Comparison of ENCODE assay signal across 26 mouse cellular contexts in genomic region chr4:148184564-148184963, GRCm38 (mm10). TPM values are rescaled to one million over a fixed set of nuclear protein-coding genes. Genes with fewer than 3 reads are reported as not detected.
A peak's percentile ranks its signal among the peaks of the same experiment; 100 is the strongest.
DNase-seq lines count a peak whose midpoint lies in the region; ATAC-seq and TF ChIP-seq lines count a peak whose summit lies in the region.
"Had no signal": no experiment of that assay in that cellular context is flagged by ENCODE, and none has a peak within 500 bp of the region (broad histone marks: within the 10 kb centered on the region; RNA-seq: fewer than 3 reads in every experiment).

No protein-coding gene starts in this region.

- no peaks in the 10 kb centered on the region for H3K27me3 ChIP-seq in hindbrain, embryonic 14.5 days (ENCODE audit: control insufficient read depth, insufficient read depth, low read length)
- peaks cover 8% of the 10 kb centered on the region for H3K27me3 ChIP-seq in hindbrain, embryonic 10.5 days (ENCODE audit: insufficient read depth, poor library complexity, severe bottlenecking)
- no peaks in the 10 kb centered on the region for H3K27me3 ChIP-seq in neural tube, embryonic 14.5 days (ENCODE audit: control insufficient read depth, insufficient read depth, low read length)
- H3K27me3 ChIP-seq in neural tube, embryonic 15.5 days (replicated peaks): peaks cover 2% of the 10 kb centered on the region; the same call in 1 of the 2 replicates
- peaks cover 55% of the 10 kb centered on the region for H3K27me3 ChIP-seq in embryonic facial prominence, embryonic 13.5 days
- no peaks in the 10 kb centered on the region for H3K27me3 ChIP-seq in midbrain, embryonic 15.5 days (replicated peaks)
- no peaks in the 10 kb centered on the region for H3K27me3 ChIP-seq in stomach, postnatal 0 days (ENCODE audit: control insufficient read depth, insufficient read depth, low read length)

- H3K9me3 ChIP-seq in hindbrain, embryonic 14.5 days (ENCODE audit: control insufficient read depth, low read length): no peaks in the 10 kb centered on the region
- H3K9me3 ChIP-seq in hindbrain, embryonic 10.5 days: no peaks in the 10 kb centered on the region
- no peaks in the 10 kb centered on the region for H3K9me3 ChIP-seq in neural tube, embryonic 14.5 days (ENCODE audit: control insufficient read depth, low read length)
- H3K9me3 ChIP-seq in neural tube, embryonic 15.5 days (replicated peaks): no peaks in the 10 kb centered on the region
- H3K9me3 ChIP-seq in embryonic facial prominence, embryonic 13.5 days: no peaks in the 10 kb centered on the region
- no peaks in the 10 kb centered on the region for H3K9me3 ChIP-seq in midbrain, embryonic 15.5 days
- H3K9me3 ChIP-seq in stomach, postnatal 0 days (ENCODE audit: control insufficient read depth, low read length): no peaks in the 10 kb centered on the region
- H3K9me3 ChIP-seq: embryonic facial prominence, embryonic 15.5 days had no signal

- H3K27ac ChIP-seq in hindbrain, embryonic 14.5 days: no peak overlapping the region; the same call in 1 of the 2 replicates
- no peak overlapping the region for H3K27ac ChIP-seq in hindbrain, embryonic 10.5 days
- no peak overlapping the region for H3K27ac ChIP-seq in neural tube, embryonic 14.5 days (ENCODE audit: low read depth, low read length)
- no peak overlapping the region for H3K27ac ChIP-seq in neural tube, embryonic 15.5 days (replicated peaks)
- H3K27ac ChIP-seq in embryonic facial prominence, embryonic 13.5 days: no peak overlapping the region
- no peak overlapping the region for H3K27ac ChIP-seq in midbrain, embryonic 15.5 days
- no peak overlapping the region for H3K27ac ChIP-seq in stomach, postnatal 0 days (replicated peaks)
- H3K27ac ChIP-seq: embryonic facial prominence, embryonic 15.5 days; left cerebral cortex, adult 2 months had no signal

- no peak for TF ChIP-seq CTCF in stomach, postnatal 0 days (IDR thresholded peaks at IDR 0.05; ENCODE audit: low read depth)

- peaks cover 8% of the 10 kb centered on the region; the same call in 1 of the 2 replicates for H3K4me1 ChIP-seq in hindbrain, embryonic 14.5 days (replicated peaks; ENCODE audit: control insufficient read depth, insufficient read depth, low read length)
- H3K4me1 ChIP-seq in hindbrain, embryonic 10.5 days (replicated peaks): peaks cover 16% of the 10 kb centered on the region
- no peaks in the 10 kb centered on the region for H3K4me1 ChIP-seq in neural tube, embryonic 14.5 days (ENCODE audit: control insufficient read depth, insufficient read depth, low read length)
- H3K4me1 ChIP-seq in neural tube, embryonic 15.5 days: peaks cover 12% of the 10 kb centered on the region
- H3K4me1 ChIP-seq in embryonic facial prominence, embryonic 13.5 days: peaks cover 8% of the 10 kb centered on the region
- peaks cover 5% of the 10 kb centered on the region for H3K4me1 ChIP-seq in midbrain, embryonic 15.5 days
- no peaks in the 10 kb centered on the region for H3K4me1 ChIP-seq in stomach, postnatal 0 days (replicated peaks; ENCODE audit: control insufficient read depth, insufficient read depth)

- DNase-seq in hindbrain, embryonic 14.5 days (ENCODE audit: low spot score): no peak
- no peak for DNase-seq in hindbrain, embryonic 10.5 days (ENCODE audit: low spot score)
- no peak for DNase-seq in heart, postnatal 4 days
- no peak for DNase-seq in stomach, postnatal 0 days (ENCODE audit: low spot score)
- DNase-seq: adrenal gland, adult 8-10 months; B cell, adult 2 months; cerebellum, adult 11-12 months; cerebellum, postnatal 10 days; gastrocnemius, postnatal 10 days; heart, adult 11 months; kidney, adult 18-20 months; lung, postnatal 4 days; right cerebral cortex, postnatal 25 days; spleen, adult 18-20 months had no signal

- no peak overlapping the region for H3K4me3 ChIP-seq in hindbrain, embryonic 14.5 days (replicated peaks; ENCODE audit: low read length)
- no peak overlapping the region for H3K4me3 ChIP-seq in hindbrain, embryonic 10.5 days
- no peak overlapping the region for H3K4me3 ChIP-seq in neural tube, embryonic 14.5 days (ENCODE audit: low read depth, low read length)
- H3K4me3 ChIP-seq in neural tube, embryonic 15.5 days (replicated peaks): no peak overlapping the region
- no peak overlapping the region for H3K4me3 ChIP-seq in embryonic facial prominence, embryonic 13.5 days
- H3K4me3 ChIP-seq in midbrain, embryonic 15.5 days: no peak overlapping the region
- H3K4me3 ChIP-seq in stomach, postnatal 0 days (ENCODE audit: low read depth, low read length): no peak overlapping the region
- H3K4me3 ChIP-seq: embryonic facial prominence, embryonic 15.5 days; left cerebral cortex, adult 2 months; myocyte had no signal

- 37% methylated on average over 9 of the region's 9 CpGs for WGBS in hindbrain, embryonic 14.5 days
- 60% methylated on average over 9 of the region's 9 CpGs for WGBS in hindbrain, embryonic 10.5 days
- 26% methylated on average over 9 of the region's 9 CpGs for WGBS in neural tube, embryonic 14.5 days
- 28% methylated on average over 9 of the region's 9 CpGs for WGBS in neural tube, embryonic 15.5 days
- 23% methylated on average over 9 of the region's 9 CpGs for WGBS in embryonic facial prominence, embryonic 13.5 days
- WGBS in midbrain, embryonic 15.5 days: 20% methylated on average over 9 of the region's 9 CpGs
- WGBS in stomach, postnatal 0 days: 64% methylated on average over 9 of the region's 9 CpGs

- TF ChIP-seq EP300 in stomach, postnatal 0 days (optimal IDR thresholded peaks at IDR 0.05): no peak

- no peak overlapping the region for H3K4me2 ChIP-seq in hindbrain, embryonic 14.5 days (replicated peaks)
- H3K4me2 ChIP-seq in neural tube, embryonic 14.5 days (ENCODE audit: low read depth, low read length): no peak overlapping the region
- no peak overlapping the region for H3K4me2 ChIP-seq in neural tube, embryonic 15.5 days
- H3K4me2 ChIP-seq in embryonic facial prominence, embryonic 13.5 days: no peak overlapping the region
- no peak overlapping the region for H3K4me2 ChIP-seq in midbrain, embryonic 15.5 days
- no peak overlapping the region for H3K4me2 ChIP-seq in stomach, postnatal 0 days (replicated peaks; ENCODE audit: low read depth)
- H3K4me2 ChIP-seq: embryonic facial prominence, embryonic 15.5 days; heart, embryonic 11.5 days had no signal

- no peaks in the 10 kb centered on the region for H3K36me3 ChIP-seq in hindbrain, embryonic 14.5 days (replicated peaks; ENCODE audit: control insufficient read depth, insufficient read depth)
- no peaks in the 10 kb centered on the region for H3K36me3 ChIP-seq in hindbrain, embryonic 10.5 days
- H3K36me3 ChIP-seq in neural tube, embryonic 14.5 days (ENCODE audit: control insufficient read depth, insufficient read depth, low read length): no peaks in the 10 kb centered on the region
- no peaks in the 10 kb centered on the region for H3K36me3 ChIP-seq in neural tube, embryonic 15.5 days
- H3K36me3 ChIP-seq in embryonic facial prominence, embryonic 13.5 days: no peaks in the 10 kb centered on the region
- H3K36me3 ChIP-seq in midbrain, embryonic 15.5 days (replicated peaks): no peaks in the 10 kb centered on the region
- no peaks in the 10 kb centered on the region for H3K36me3 ChIP-seq in stomach, postnatal 0 days (ENCODE audit: control insufficient read depth, insufficient read depth, low read length)
- H3K36me3 ChIP-seq: embryonic facial prominence, embryonic 15.5 days had no signal

- no peak overlapping the region for H3K9ac ChIP-seq in hindbrain, embryonic 14.5 days
- H3K9ac ChIP-seq in neural tube, embryonic 14.5 days (replicated peaks; ENCODE audit: low read depth, low read length): no peak overlapping the region
- H3K9ac ChIP-seq in neural tube, embryonic 15.5 days (replicated peaks): no peak overlapping the region
- H3K9ac ChIP-seq in embryonic facial prominence, embryonic 13.5 days: no peak overlapping the region
- no peak overlapping the region for H3K9ac ChIP-seq in midbrain, embryonic 15.5 days
- H3K9ac ChIP-seq in stomach, postnatal 0 days (ENCODE audit: low read length): no peak overlapping the region
- H3K9ac ChIP-seq: embryonic facial prominence, embryonic 15.5 days had no signal

- peak; percentile 31; the same call in 1 of the 2 replicates for ATAC-seq in hindbrain, embryonic 14.5 days (ENCODE audit: low FRiP score)
- peak; percentile 27; the same call in 1 of the 2 replicates for ATAC-seq in neural tube, embryonic 14.5 days (ENCODE audit: low read depth)
- ATAC-seq in neural tube, embryonic 15.5 days (ENCODE audit: low FRiP score): no peak
- ATAC-seq in embryonic facial prominence, embryonic 13.5 days (ENCODE audit: insufficient number of reproducible peaks, insufficient read depth, low FRiP score, low TSS enrichment, low read depth): peak; percentile 38; the same call in 1 of the 2 replicates
- peak; percentile 21; the same call in 1 of the 2 replicates for ATAC-seq in midbrain, embryonic 15.5 days (replicated peaks)
- ATAC-seq in stomach, postnatal 0 days (ENCODE audit: low FRiP score, low TSS enrichment): no peak
- ATAC-seq: activated CD4-positive, CD25-positive, alpha-beta regulatory T cell, adult 4 months had no signal

RNA-seq across cellular contexts. Expression of gene Fbxo2, which starts 24.1 kb away (rescaled TPM):
- polyA plus RNA-seq in hindbrain, embryonic 14.5 days (2014; fragmentation: Nextera tagmentation; extraction: Ambion mirVana): 13.1 and 14.0 TPM in 2 replicates
- 3.3 and 4.6 TPM in 2 replicates for polyA plus RNA-seq in hindbrain, embryonic 10.5 days (2016; fragmentation: Nextera tagmentation; extraction: Ambion mirVana)
- polyA plus RNA-seq in neural tube, embryonic 14.5 days (2014; fragmentation: Nextera tagmentation; extraction: Ambion mirVana): 7.4 and 10.4 TPM in 2 replicates
- 17.2 and 19.0 TPM in 2 replicates for polyA plus RNA-seq in neural tube, embryonic 15.5 days (2015; fragmentation: Nextera tagmentation; extraction: Ambion mirVana)
- polyA plus RNA-seq in embryonic facial prominence, embryonic 13.5 days (2015; fragmentation: Nextera tagmentation; extraction: Ambion mirVana): 3.1 and 3.4 TPM in 2 replicates
- 5.9 and 6.2 TPM in 2 replicates for polyA plus RNA-seq in midbrain, embryonic 15.5 days (2015; fragmentation: Nextera tagmentation; extraction: Ambion mirVana)
- total RNA-seq in heart, postnatal 4 days (2021): under 1 TPM in 1 of 2 experiments, not detected in 1; 0.27 TPM
- polyA plus RNA-seq in stomach, postnatal 0 days (2015; fragmentation: Nextera tagmentation; extraction: Ambion mirVana): 0.55 and 0.76 TPM in 2 replicates
- total RNA-seq: megakaryocyte-erythroid progenitor cell, adult 5-6 weeks had no signal
- polyA plus RNA-seq: activated CD4-positive, CD25-positive, alpha-beta regulatory T cell, adult 4 months; liver, embryonic 16.5 days had no signal

RNA-seq across cellular contexts. Expression of gene Fbxo44, which starts 24.3 kb away (rescaled TPM):
- polyA plus RNA-seq in hindbrain, embryonic 14.5 days (2014; fragmentation: Nextera tagmentation; extraction: Ambion mirVana): 98.6 and 101 TPM in 2 replicates
- 48.0 and 86.5 TPM in 2 replicates for polyA plus RNA-seq in hindbrain, embryonic 10.5 days (2016; fragmentation: Nextera tagmentation; extraction: Ambion mirVana)
- polyA plus RNA-seq in neural tube, embryonic 14.5 days (2014; fragmentation: Nextera tagmentation; extraction: Ambion mirVana): 99.4 and 116 TPM in 2 replicates
- polyA plus RNA-seq in neural tube, embryonic 15.5 days (2015; fragmentation: Nextera tagmentation; extraction: Ambion mirVana): 89.4 and 104 TPM in 2 replicates
- 13.5 TPM in 2 replicates for polyA plus RNA-seq in embryonic facial prominence, embryonic 13.5 days (2015; fragmentation: Nextera tagmentation; extraction: Ambion mirVana)
- polyA plus RNA-seq in midbrain, embryonic 15.5 days (2015; fragmentation: Nextera tagmentation; extraction: Ambion mirVana): 93.3 and 97.6 TPM in 2 replicates
- 10 to 100 TPM; 18.2 to 22.7 TPM for total RNA-seq in heart, postnatal 4 days (2021)
- 4.1 TPM in 2 replicates for polyA plus RNA-seq in stomach, postnatal 0 days (2015; fragmentation: Nextera tagmentation; extraction: Ambion mirVana)

RNA-seq across cellular contexts. Expression of gene Fbxo6, which starts 32.6 kb away (rescaled TPM):
- 18.1 and 18.3 TPM in 2 replicates for polyA plus RNA-seq in hindbrain, embryonic 14.5 days (2014; fragmentation: Nextera tagmentation; extraction: Ambion mirVana)
- polyA plus RNA-seq in hindbrain, embryonic 10.5 days (2016; fragmentation: Nextera tagmentation; extraction: Ambion mirVana): 11.0 and 15.6 TPM in 2 replicates
- 18.0 and 19.7 TPM in 2 replicates for polyA plus RNA-seq in neural tube, embryonic 14.5 days (2014; fragmentation: Nextera tagmentation; extraction: Ambion mirVana)
- polyA plus RNA-seq in neural tube, embryonic 15.5 days (2015; fragmentation: Nextera tagmentation; extraction: Ambion mirVana): 20.6 and 21.9 TPM in 2 replicates
- 14.9 and 15.1 TPM in 2 replicates for polyA plus RNA-seq in embryonic facial prominence, embryonic 13.5 days (2015; fragmentation: Nextera tagmentation; extraction: Ambion mirVana)
- polyA plus RNA-seq in midbrain, embryonic 15.5 days (2015; fragmentation: Nextera tagmentation; extraction: Ambion mirVana): 21.6 and 21.7 TPM in 2 replicates
- 10 to 100 TPM; 24.7 to 26.3 TPM for total RNA-seq in heart, postnatal 4 days (2021)
- 26.8 and 28.1 TPM in 2 replicates for polyA plus RNA-seq in stomach, postnatal 0 days (2015; fragmentation: Nextera tagmentation; extraction: Ambion mirVana)

RNA-seq across cellular contexts. Expression of gene Draxin, which starts 54.1 kb away (rescaled TPM):
- 16.9 and 17.4 TPM in 2 replicates for polyA plus RNA-seq in hindbrain, embryonic 14.5 days (2014; fragmentation: Nextera tagmentation; extraction: Ambion mirVana)
- polyA plus RNA-seq in hindbrain, embryonic 10.5 days (2016; fragmentation: Nextera tagmentation; extraction: Ambion mirVana): 6.5 and 13.1 TPM in 2 replicates
- 13.2 and 13.8 TPM in 2 replicates for polyA plus RNA-seq in neural tube, embryonic 14.5 days (2014; fragmentation: Nextera tagmentation; extraction: Ambion mirVana)
- 7.3 and 10.4 TPM in 2 replicates for polyA plus RNA-seq in neural tube, embryonic 15.5 days (2015; fragmentation: Nextera tagmentation; extraction: Ambion mirVana)
- 0.78 and 1.1 TPM in 2 replicates for polyA plus RNA-seq in embryonic facial prominence, embryonic 13.5 days (2015; fragmentation: Nextera tagmentation; extraction: Ambion mirVana)
- 15.1 and 15.7 TPM in 2 replicates for polyA plus RNA-seq in midbrain, embryonic 15.5 days (2015; fragmentation: Nextera tagmentation; extraction: Ambion mirVana)
- not detected for total RNA-seq in heart, postnatal 4 days (2021)
- polyA plus RNA-seq in stomach, postnatal 0 days (2015; fragmentation: Nextera tagmentation; extraction: Ambion mirVana): 0.01 TPM in 1 of 2 replicates, not detected in the other
- total RNA-seq: liver, adult 2 months; megakaryocyte-erythroid progenitor cell, adult 5-6 weeks had no signal
- polyA plus RNA-seq: liver, adult 2 months had no signal

RNA-seq across cellular contexts. Expression of gene Mad2l2, which starts 54.4 kb away (rescaled TPM):
- 114 and 124 TPM in 2 replicates for polyA plus RNA-seq in hindbrain, embryonic 14.5 days (2014; fragmentation: Nextera tagmentation; extraction: Ambion mirVana)
- polyA plus RNA-seq in hindbrain, embryonic 10.5 days (2016; fragmentation: Nextera tagmentation; extraction: Ambion mirVana): 74.3 and 86.9 TPM in 2 replicates
- 114 and 127 TPM in 2 replicates for polyA plus RNA-seq in neural tube, embryonic 14.5 days (2014; fragmentation: Nextera tagmentation; extraction: Ambion mirVana)
- polyA plus RNA-seq in neural tube, embryonic 15.5 days (2015; fragmentation: Nextera tagmentation; extraction: Ambion mirVana): 99.2 and 99.9 TPM in 2 replicates
- 70.6 and 76.3 TPM in 2 replicates for polyA plus RNA-seq in embryonic facial prominence, embryonic 13.5 days (2015; fragmentation: Nextera tagmentation; extraction: Ambion mirVana)
- polyA plus RNA-seq in midbrain, embryonic 15.5 days (2015; fragmentation: Nextera tagmentation; extraction: Ambion mirVana): 99.2 and 112 TPM in 2 replicates
- 10 to 100 TPM; 17.9 to 19.9 TPM for total RNA-seq in heart, postnatal 4 days (2021)
- 24.6 and 25.0 TPM in 2 replicates for polyA plus RNA-seq in stomach, postnatal 0 days (2015; fragmentation: Nextera tagmentation; extraction: Ambion mirVana)

Comparison
In these comparisons a context has a peak if more than half of its experiments do, and no peak if none do; other contexts are left out.
1. ATAC-seq: peak in hindbrain, embryonic 14.5 days (single experiment), neural tube, embryonic 14.5 days (single experiment), embryonic facial prominence, embryonic 13.5 days (single experiment) and midbrain, embryonic 15.5 days (single experiment); none in neural tube, embryonic 15.5 days (single experiment) and stomach, postnatal 0 days (single experiment).